Mouse (Mus musculus) ES-Bruce4 (cell line): ENCODE measurements around the gene Triobp.

Experiments used
- CTCF ChIP-seq: IDR thresholded peaks from one replicate; pipeline ENCODE4 v1.8.1; 2011; ENCODE audit warnings: low read depth, low read length
- EP300 ChIP-seq: IDR thresholded peaks from 2 replicates; pipeline ENCODE4 v1.6.1; 2011; ENCODE audit warnings: low read depth, low read length; ENCODE audit not compliant: insufficient read depth
- POLR2A ChIP-seq: IDR thresholded peaks from one replicate; pipeline ENCODE4 v1.8.1; 2011; ENCODE audit warnings: low read length; ENCODE audit not compliant: insufficient read depth

- TF ChIP-seq EP300 (no peak), CTCF (no peak), POLR2A (no peak)
Measured at GRCm38 (mm10) chr15:78980084-78980483, 32.6 kb downstream of the Triobp start.
